Mouse (Mus musculus) ES-Bruce4 (cell line): Measurements from ENCODE around the gene Dolk. TPM values are rescaled to one million over a fixed set of nuclear protein-coding genes. Genes with fewer than 3 reads are reported as not detected.
A peak's percentile ranks its signal among the peaks of the same experiment; 100 is the strongest.

ENCODE experiments used
- H3K27ac ChIP-seq: 2 replicates; pipeline ENCODE4 v1.5.1; 2012; ENCODE audit warnings: low read length, inconsistent platforms; ENCODE audit not compliant: insufficient read depth
- H3K27me3 ChIP-seq: 2 replicates; pipeline ENCODE4 v1.6.1; 2012; ENCODE audit warnings: mild to moderate bottlenecking, low read length, inconsistent platforms; ENCODE audit not compliant: control insufficient read depth, poor library complexity, insufficient read depth, severe bottlenecking
- H3K36me3 ChIP-seq: 2 replicates; pipeline ENCODE4 v1.6.1; 2012; ENCODE audit warnings: inconsistent platforms, mild to moderate bottlenecking, low read length, moderate library complexity; ENCODE audit not compliant: control insufficient read depth, poor library complexity, insufficient read depth, severe bottlenecking
- H3K4me1 ChIP-seq: one replicate; pipeline ENCODE4 v1.8.1; 2011; ENCODE audit warnings: low read length; ENCODE audit not compliant: control insufficient read depth, insufficient read depth
- H3K4me3 ChIP-seq: 2 replicates; pipeline ENCODE4 v1.5.1; 2011; ENCODE audit warnings: low read depth, mild to moderate bottlenecking, low read length
- H3K9ac ChIP-seq: 2 replicates; pipeline ENCODE4 v1.6.1; 2012; ENCODE audit warnings: low read depth, mild to moderate bottlenecking, inconsistent platforms; ENCODE audit not compliant: poor library complexity, severe bottlenecking
- H3K9me3 ChIP-seq: replicated peaks from 2 replicates; pipeline ENCODE4 v1.6.1; 2012; ENCODE audit warnings: mild to moderate bottlenecking, low read length, inconsistent platforms; ENCODE audit not compliant: control insufficient read depth, poor library complexity, insufficient read depth, severe bottlenecking
- CTCF ChIP-seq: IDR thresholded peaks from one replicate; pipeline ENCODE4 v1.8.1; 2011; ENCODE audit warnings: low read depth, low read length
- EP300 ChIP-seq: IDR thresholded peaks from 2 replicates; pipeline ENCODE4 v1.6.1; 2011; ENCODE audit warnings: low read depth, low read length; ENCODE audit not compliant: insufficient read depth
- POLR2A ChIP-seq: IDR thresholded peaks from one replicate; pipeline ENCODE4 v1.8.1; 2011; ENCODE audit warnings: low read length; ENCODE audit not compliant: insufficient read depth
- polyA plus RNA-seq: library from polyadenylated mRNA; stranded (reverse); fragments of >200 nt; gene quantifications from 2 replicates; pipeline ENCODE4 v1.2.4, GENCODE M21; 2011; ENCODE audit warnings: low read depth; ENCODE audit not compliant: missing spikeins, insufficient read depth, insufficient read length

Gene Dolk
- polyA plus RNA-seq, 1 experiment, result 3.4 TPM

- Histone ChIP-seq H3K4me1 (no peaks in the 10 kb centered on the region), H3K27me3 (no peaks in the 10 kb centered on the region), H3K27ac (no peak overlapping the region), H3K9ac (no peak overlapping the region), H3K36me3 (peaks cover 77% of the 10 kb centered on the region), H3K9me3 (no peaks in the 10 kb centered on the region), H3K4me3 (no peak overlapping the region)
- no peak for TF ChIP-seq CTCF
- TF ChIP-seq POLR2A, result no peak
- no peak for TF ChIP-seq EP300
Measured at GRCm38 (mm10) chr2:30319260-30319659, 33.1 kb upstream of the Dolk start.

GRCm38 (mm10) chr2:30316955-30317354 lies 30.8 kb upstream of the Dolk start:
- H3K36me3 ChIP-seq, result peaks cover 78% of the 10 kb centered on the region
- no peaks in the 10 kb centered on the region for H3K9me3 ChIP-seq
- TF ChIP-seq POLR2A, result no peak
- no peak for TF ChIP-seq CTCF
- TF ChIP-seq EP300, result no peak
- H3K9ac ChIP-seq, result no peak overlapping the region
- no peaks in the 10 kb centered on the region for H3K27me3 ChIP-seq
- H3K4me3 ChIP-seq, result no peak overlapping the region
- H3K27ac ChIP-seq, result no peak overlapping the region
- H3K4me1 ChIP-seq, result no peaks in the 10 kb centered on the region

GRCm38 (mm10) chr2:30316136-30316535 lies 30.0 kb upstream of the Dolk start:
- Histone ChIP-seq H3K36me3 (peaks cover 80% of the 10 kb centered on the region), H3K4me3 (no peak overlapping the region), H3K4me1 (no peaks in the 10 kb centered on the region), H3K27me3 (no peaks in the 10 kb centered on the region), H3K9ac (no peak overlapping the region), H3K9me3 (no peaks in the 10 kb centered on the region), H3K27ac (no peak overlapping the region)
- TF ChIP-seq POLR2A (no peak), EP300 (no peak), CTCF (peak; percentile 8)

GRCm38 (mm10) chr2:30311481-30311880 lies 25.3 kb upstream of the Dolk start:
- TF ChIP-seq EP300, result no peak
- no peak for TF ChIP-seq CTCF
- no peak for TF ChIP-seq POLR2A
- Histone ChIP-seq H3K4me3 (no peak overlapping the region), H3K4me1 (peaks cover 2% of the 10 kb centered on the region), H3K27me3 (no peaks in the 10 kb centered on the region), H3K36me3 (peaks cover 83% of the 10 kb centered on the region), H3K9me3 (no peaks in the 10 kb centered on the region), H3K27ac (no peak overlapping the region), H3K9ac (no peak overlapping the region)

GRCm38 (mm10) chr2:30309351-30309750 lies 23.2 kb upstream of the Dolk start:
- Histone ChIP-seq H3K27me3 (no peaks in the 10 kb centered on the region), H3K36me3 (peaks cover 83% of the 10 kb centered on the region), H3K27ac (no peak overlapping the region), H3K4me1 (peaks cover 2% of the 10 kb centered on the region), H3K4me3 (no peak overlapping the region), H3K9me3 (no peaks in the 10 kb centered on the region), H3K9ac (no peak overlapping the region)
- TF ChIP-seq CTCF, result no peak
- TF ChIP-seq EP300, result no peak
- TF ChIP-seq POLR2A, result no peak

GRCm38 (mm10) chr2:30306087-30306486 lies 20.0 kb upstream of the Dolk start:
- Histone ChIP-seq H3K4me3 (no peak overlapping the region), H3K27me3 (no peaks in the 10 kb centered on the region), H3K27ac (no peak overlapping the region), H3K4me1 (peaks cover 2% of the 10 kb centered on the region), H3K9me3 (no peaks in the 10 kb centered on the region), H3K9ac (no peak overlapping the region), H3K36me3 (peaks cover 80% of the 10 kb centered on the region)
- TF ChIP-seq POLR2A (no peak), CTCF (no peak), EP300 (no peak)
